Mouse (Mus musculus): ENCODE data around the gene Gimap8.

DNA sequence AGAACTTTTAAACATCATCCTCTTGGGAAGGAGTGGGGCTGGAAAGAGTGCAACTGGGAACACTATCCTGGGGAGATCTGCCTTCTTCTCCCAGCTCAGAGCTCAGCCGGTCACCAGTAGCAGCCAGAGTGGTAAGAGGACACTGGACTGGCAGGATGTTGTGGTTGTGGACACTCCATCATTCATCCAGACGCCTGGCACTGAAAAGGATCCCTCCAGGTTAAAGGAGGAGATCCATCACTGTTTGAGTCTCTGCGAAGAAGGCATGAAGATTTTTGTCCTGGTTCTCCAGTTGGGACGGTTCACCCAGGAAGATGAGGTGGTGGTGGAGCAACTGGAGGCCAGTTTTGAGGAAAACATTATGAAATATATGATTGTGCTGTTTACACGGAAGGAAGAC, 11.7 kb downstream of the Gimap8 start:
- TF ChIP-seq E2F4 (IDR thresholded peaks at IDR 0.05; ENCODE audit: insufficient read depth): no peak
- TF ChIP-seq MAX (IDR thresholded peaks at IDR 0.05; ENCODE audit: low read depth): no peak
- TF ChIP-seq POLR2AphosphoS2 (IDR thresholded peaks at IDR 0.05; ENCODE audit: insufficient read length, low read depth): no peak
- no peak for TF ChIP-seq POLR2A (IDR thresholded peaks at IDR 0.05; ENCODE audit: insufficient read length, low read depth)
- TF ChIP-seq TCF12 (IDR thresholded peaks at IDR 0.05; ENCODE audit: insufficient read depth, poor library complexity, severe bottlenecking): no peak
- no peak for TF ChIP-seq USF1 (IDR thresholded peaks at IDR 0.05; ENCODE audit: low read depth)
